Mouse (Mus musculus) hindlimb bud, embryonic 11.5 days (tissue): Measurements from ENCODE around the gene Cyp2d26.

Source experiments
- DNase-seq: peaks from one replicate; pipeline ENCODE4 v3.0.0-alpha.2; 2012; ENCODE audit warnings: low read depth, low spot score; ENCODE audit errors: extremely low spot score

Gene Cyp2d26

GRCm38 (mm10) chr15:82763631-82764420 lies 30.3 kb downstream of the Cyp2d26 start, which contains the start of gene Cyp2d40:
TSS of gene Cyp2d40 (minus strand) at chr15:82764183.
- no peak for DNase-seq

GRCm38 (mm10) chr15:82748141-82748540 lies 46.0 kb downstream of the Cyp2d26 start:
- DNase-seq: no peak

- no peak for DNase-seq
These were observed 46.6 kb downstream of the Cyp2d26 start for GRCm38 (mm10) chr15:82747516-82747915.
